Mouse (Mus musculus): ENCODE data around the gene Gm5565. TPM values are rescaled to one million over a fixed set of nuclear protein-coding genes. Genes with fewer than 3 reads are reported as not detected.
"Not testable (repeated sequence)": the region's sequence is repeated elsewhere in the genome, so short reads cannot be mapped to it uniquely, and the experiment has no call there.

The Gm5565 gene
- total RNA-seq (2022) = not detected

DNA sequence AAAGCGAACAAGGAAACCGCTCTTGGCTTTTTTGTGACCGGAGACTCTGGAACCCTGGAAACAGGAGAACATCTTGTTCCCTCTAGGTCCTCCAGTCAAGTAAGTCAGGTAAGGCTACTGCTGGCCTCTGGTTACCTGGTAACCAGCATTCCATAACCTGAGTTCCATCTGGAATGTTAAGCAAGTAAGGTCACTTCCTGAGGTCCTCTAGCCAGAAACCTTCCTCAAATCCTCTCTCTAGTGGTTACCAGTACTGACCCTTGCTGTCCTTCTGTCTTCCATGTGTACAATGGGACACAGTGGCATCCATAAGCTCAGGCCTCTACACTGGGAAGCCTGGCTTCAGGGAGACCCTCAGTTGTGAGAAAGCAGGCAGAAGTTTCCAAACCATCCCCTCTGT is at the start of gene Gm5565:
Gene Gm5565, minus strand, starts transcription at position 101 of the 400 bp plus-strand sequence.
- DNase-seq (ENCODE audit: low spot score in 2 of 2) = not testable (repeated sequence)

DNA sequence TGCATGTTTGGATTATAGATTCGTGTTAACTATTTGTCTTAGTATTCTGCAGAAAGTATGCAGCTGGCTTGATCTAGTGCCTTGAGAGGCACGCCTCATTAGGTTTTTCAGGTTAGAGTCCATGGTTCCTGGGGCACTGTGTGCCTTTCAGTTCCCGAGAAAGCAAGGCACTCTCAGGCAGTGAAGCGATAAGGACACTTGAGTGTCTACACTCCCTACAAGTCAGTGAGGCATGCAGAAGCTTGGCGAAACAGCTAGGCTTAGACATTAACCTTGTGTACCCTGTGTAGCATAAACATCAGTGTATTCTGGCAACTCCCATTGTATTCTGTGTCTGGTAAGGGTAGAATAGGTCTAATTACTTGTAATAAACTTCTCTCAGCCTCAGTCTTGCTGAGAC is 45.2 kb upstream of the Gm5565 start:
- DNase-seq (ENCODE audit: low spot score in 2 of 2) = no peak

DNA sequence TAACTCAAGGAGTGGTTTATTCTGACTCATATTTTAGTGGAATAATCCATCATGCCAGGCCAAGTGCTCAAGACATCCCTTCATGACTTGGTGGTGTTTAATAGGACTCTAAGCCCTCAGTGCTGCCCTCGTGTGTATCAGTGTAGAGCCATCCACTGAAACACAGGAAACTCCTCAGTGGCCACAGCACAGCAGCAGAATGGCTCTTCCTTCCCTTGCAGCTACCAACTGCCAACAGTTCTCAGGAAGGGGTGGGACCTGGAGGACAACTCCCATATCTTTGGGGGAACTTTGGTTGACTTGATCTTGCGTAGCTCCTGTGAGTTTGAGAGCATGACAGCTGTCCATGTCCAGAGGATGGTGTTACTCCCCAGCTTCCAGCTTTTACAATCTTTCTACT is 43.6 kb upstream of the Gm5565 start:
- DNase-seq (ENCODE audit: low spot score in 2 of 2) = no peak

DNA sequence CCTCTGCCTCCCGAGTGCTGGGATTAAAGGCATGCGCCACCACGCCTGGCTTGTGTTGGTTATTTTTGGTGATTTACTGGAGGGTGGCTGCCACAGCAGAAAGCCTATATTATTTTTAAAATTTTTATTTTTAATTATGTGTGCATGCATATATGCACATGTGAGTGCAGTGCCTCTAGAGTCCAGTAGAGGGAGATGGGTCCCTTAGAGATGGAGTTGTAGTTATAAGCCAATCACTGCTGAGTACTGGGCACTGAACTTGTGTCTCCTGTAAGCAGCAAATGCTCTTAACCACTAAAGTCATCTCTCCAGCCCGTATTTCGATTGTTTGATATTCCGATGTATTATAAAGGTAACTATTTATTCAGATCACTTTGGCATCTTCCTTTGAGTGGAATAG is 40.2 kb upstream of the Gm5565 start:
- no peak for DNase-seq (ENCODE audit: low spot score in 2 of 2)

DNA sequence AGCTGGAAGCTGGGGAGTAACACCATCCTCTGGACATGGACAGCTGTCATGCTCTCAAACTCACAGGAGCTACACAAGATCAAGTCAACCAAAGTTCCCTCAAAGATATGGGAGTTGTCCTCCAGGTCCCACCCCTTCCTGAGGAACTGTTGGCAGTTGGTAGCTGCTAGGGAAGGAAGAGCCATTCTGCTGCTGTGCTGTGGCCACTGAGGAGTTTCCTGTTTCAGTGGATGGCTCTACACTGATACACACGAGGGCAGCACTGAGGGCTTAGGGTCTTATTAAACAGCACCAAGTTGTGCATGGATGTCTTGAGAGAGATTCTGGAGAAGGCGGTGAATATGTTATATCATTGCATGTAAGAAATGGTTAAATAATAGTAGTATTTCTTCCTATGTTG is 39.2 kb upstream of the Gm5565 start:
- no peak for DNase-seq (ENCODE audit: low spot score in 2 of 2)

DNA sequence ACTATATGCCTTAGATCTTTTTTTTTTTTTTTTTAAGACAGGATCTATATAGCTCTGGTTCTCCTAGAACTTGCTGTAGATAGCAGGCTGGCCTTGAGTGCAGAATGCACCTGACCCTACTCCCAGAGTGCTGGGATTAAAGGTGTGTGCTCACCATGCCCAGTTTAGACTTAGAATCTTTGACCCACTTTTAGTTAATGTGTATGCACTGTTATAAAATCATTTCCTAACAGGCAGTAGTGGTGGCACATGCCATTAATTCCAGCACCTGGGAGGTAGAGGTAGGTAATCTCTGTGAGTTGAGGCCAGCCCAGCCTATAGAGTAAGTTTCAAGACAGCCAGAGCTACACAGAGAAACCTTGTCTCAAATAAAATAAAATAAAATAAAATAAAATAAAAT is 38.7 kb upstream of the Gm5565 start:
- no peak for DNase-seq (ENCODE audit: low spot score in 2 of 2)

DNA sequence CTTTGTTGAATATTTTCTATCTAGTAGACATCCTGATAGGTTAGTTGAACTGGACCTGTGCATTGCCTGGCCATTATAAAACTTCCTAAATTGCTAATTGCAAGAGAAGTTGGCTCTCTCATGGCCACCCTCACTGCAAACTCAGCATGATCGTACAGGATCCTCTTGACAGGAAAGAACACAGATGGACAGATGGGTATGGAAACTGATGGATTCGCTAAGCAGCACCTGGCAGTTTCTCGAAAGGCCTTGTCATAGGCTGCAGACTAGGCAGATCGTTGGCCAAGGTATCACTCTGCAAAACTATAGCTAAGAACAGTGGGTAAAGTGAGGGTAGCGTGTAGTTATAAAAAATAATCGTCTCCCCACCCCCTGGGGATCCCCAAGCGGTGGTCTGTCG is 33.0 kb upstream of the Gm5565 start:
- DNase-seq (ENCODE audit: low spot score in 2 of 2) = no peak

DNA sequence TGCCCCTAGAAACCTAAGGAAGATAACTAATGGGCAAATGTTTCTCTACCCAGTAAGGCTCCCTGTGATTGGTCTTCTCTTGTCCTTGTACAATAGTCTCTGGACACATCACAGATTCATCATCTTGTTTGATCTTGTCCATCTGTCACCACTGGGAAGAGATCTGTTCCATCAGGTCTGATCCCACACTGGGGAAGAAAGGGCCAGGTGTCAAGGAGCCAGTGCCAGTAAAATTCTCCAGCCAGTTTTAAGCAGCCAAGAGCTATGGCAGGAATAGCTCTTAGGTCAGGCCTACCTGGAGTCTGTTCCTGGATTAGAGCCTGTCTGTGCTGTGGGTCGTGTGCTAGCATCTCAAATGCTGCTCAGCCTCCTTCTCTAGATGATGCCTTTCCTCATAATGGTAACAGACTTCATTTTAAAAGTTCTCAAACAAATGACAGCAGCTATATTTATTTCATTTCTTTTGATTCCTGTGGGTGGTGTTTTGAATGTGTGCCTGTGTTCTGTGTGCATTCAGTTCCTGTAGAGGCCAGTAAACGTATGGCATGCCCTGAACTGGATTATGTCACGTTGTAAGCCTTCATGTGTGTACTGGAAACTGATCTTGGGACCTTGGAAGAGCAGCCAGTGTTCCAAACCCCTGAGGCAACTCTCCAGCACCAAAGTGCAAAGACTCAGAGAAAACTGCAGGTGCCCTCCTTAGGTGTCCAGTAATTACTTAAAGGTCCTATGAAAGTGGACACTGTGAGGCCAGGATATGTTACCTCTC is 30.3 kb upstream of the Gm5565 start:
- DNase-seq (ENCODE audit: low spot score in 2 of 2) = no peak

DNA sequence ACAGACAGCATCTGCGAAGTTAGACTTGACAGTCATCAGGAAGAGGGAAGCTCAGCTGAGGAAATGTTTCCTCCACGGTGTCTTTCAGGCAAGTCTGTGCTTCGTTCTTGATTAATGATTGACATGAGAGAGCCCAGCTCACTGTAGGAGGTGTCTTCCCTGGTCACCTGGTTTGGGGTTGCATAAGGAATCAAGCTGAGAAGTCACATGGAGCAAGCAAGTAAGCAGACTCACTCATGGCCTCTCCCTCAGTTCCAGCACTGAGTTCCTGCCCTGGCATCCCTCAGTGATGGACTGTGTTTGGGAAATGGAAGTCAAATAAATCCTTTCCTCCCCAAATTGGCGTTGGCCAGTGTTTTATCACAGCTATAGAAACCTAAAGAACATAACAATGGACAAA is 29.8 kb upstream of the Gm5565 start:
- no peak for DNase-seq (ENCODE audit: low spot score in 2 of 2)

DNA sequence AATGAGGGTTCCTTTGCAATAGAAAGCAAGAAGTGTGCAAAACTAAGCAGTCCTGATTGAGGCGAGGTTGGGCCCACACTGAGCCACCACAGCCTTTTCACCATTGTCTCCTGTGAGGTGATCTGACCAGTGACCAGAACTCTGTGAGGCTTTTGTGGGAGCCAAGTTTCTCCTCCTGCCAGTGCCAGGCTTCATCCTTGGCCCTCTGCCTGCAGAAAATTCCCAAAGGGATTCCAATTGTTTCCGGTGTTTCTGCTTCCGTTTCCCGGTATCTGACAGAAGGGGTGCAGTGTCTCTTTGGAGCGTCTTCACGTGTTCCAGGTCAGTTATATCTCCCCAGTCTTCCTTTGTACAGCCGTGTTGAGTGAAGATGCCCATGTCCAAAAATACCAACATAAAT is 28.4 kb upstream of the Gm5565 start:
- no peak for DNase-seq (ENCODE audit: low spot score in 2 of 2)

DNA sequence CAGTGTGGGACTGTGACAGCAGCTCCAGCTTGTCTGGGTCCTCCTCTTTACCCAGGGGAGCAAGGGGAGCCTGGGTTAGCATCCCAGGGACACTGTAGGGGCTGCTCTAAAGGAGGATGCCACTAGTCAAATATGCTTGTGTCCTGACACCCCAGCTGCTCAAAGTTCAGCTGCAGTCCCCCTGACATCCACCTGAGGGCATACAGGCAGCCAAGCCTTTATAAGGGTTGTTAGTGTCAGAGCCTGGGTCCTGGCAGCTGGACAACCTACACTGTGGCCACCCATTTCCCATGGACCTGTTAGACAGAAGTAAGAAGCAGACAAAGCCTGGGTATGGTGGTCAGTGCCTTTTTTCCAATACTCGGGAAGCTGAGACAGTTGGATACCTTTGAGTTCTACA is 27.8 kb upstream of the Gm5565 start:
- DNase-seq (ENCODE audit: low spot score in 2 of 2) = no peak

DNA sequence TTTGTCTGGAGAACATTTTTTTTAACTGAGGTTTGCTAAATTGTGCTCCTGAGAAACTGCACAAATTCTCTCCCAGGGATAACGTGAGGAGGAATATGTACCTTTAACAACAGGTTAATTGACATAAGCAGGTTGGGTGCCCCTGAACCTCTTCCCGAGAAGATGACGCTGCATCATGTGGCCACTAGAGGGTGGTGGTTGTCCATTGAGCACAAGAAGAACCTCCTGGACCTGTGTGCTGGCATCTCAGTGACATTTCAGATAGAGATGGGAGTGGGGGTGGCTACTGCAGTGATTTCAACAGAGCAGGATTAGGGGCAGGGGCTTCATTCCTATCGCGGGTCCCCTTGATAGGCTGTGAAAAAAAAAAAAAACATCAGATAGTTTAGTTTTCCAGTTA is 27.1 kb upstream of the Gm5565 start:
- DNase-seq (ENCODE audit: low spot score in 2 of 2) = peak; percentile 22 to 61

DNA sequence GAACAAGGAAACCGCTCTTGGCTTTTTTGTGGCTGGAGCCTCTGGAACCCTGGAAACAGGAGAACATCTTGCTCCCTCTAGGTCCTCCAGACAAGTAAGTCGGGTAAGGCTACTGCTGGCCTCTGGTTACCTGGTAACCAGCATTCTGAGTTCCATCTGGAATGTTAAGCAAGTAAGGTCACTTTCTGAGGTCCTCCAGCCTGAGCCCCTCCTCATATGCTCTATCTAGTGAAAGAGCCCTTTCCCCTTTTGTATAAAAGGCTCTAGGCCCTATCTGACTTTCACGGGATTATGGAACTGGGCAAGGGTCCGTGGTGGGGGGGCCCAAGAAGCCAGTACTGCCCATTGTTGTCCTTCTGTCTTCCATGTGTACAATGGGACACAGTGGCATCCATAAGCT is 24.9 kb upstream of the Gm5565 start, which contains the start of gene 1700001J03Rik:
Gene 1700001J03Rik, minus strand, starts transcription at position 101 of the 400 bp plus-strand sequence.
- not testable (repeated sequence) for DNase-seq (ENCODE audit: low spot score in 2 of 2)

DNA sequence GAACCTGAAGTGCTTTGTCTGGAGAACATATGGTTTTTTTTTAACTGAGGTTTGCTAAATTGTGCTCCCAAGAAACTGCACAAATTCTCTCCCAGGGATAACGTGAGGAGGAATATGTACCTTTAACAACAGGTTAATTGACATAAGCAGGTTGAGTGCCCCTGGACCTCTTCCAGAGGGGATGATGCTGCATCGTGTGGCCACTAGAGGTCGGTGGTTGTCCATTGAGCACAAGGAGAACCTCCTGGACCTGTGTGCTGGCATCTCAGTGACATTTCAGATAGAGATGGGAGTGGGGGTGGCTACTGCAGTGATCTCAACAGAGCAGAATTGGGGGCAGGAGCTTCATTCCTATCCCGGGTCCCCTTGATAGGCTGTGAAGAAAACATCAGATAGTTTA is 12.4 kb upstream of the Gm5565 start:
- not testable (repeated sequence) for DNase-seq (ENCODE audit: low spot score in 2 of 2)

DNA sequence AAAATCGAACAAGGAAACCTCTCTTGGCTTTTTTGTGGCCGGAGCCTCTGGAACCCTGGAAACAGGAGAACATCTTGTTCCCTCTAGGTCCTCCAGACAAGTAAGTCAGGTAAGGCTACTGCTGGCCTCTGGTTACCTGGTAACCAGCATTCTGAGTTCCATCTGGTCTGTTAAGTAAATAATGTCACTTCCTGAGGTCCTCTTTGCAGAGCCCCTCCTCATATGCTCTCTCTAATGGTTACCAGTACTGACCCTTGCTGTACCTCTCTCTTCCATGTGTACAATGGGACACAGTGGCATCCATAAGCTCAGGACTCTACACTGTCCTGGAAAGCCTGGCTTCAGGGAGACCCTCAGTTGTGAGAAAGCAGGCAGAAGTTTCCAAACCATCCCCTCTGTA is 10.3 kb upstream of the Gm5565 start, which contains the start of gene Gm6309:
Gene Gm6309, minus strand, starts transcription at position 101 of the 400 bp plus-strand sequence.
- not testable (repeated sequence) for DNase-seq (ENCODE audit: low spot score in 2 of 2)

DNA sequence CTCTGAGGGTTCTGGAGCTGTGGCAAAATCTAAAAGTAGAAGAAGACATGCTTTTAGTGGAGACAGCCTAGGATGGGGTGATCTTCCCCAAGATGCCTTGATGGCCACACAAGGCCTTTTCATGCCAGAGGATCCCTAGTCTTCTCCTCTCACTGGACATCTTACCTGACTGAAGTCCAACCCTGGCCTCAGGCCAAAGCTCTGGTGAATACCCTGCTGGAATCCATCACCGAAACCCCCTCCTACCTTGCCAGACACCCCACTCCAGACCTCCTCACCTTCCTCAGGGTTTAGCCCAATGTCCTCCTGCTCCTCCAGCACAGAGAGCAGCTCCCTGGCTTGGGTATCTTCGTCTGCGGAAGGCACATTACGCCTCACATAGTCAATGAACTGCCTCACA is 2.0 kb downstream of the Gm5565 start:
- DNase-seq (ENCODE audit: low spot score in 2 of 2) = not testable (repeated sequence)

DNA sequence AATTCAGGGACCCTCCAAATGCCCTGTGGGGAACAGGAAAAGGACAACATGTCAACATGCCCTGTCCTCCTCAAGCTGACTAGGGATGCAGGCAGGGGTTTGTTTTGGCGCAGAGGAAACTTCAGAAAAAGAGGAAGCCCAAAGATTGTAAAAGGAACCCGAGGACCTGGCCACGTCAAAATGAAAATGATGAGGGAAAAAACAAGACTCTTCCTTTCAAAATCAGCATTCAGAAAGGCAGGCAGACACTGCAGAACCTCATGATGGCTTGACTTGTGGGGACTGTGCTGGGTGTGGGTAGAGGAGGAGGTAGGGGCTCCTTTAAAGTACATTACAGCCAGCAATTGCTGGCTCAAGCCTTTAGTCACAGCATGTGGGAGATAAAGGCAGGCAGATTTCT is 9.9 kb downstream of the Gm5565 start:
- DNase-seq (ENCODE audit: low spot score in 2 of 2) = no peak

DNA sequence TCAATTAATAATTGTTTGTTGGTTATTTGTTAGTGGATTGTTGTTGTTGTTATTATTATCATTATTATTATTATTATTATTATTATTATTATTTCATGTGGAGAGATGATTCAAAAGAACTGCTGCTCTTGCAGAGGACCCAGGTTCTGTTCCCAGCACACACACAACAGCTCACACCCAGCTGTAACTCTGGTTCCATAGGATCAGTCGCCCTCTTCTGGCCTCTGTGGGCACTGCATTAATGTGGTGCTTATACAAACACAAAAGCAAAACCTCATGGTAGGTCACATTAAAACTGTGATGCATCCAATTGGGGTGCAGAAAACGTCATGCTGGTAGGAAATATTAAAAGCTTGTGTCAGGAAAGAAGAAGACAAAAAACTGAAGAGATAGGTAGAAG is 12.4 kb downstream of the Gm5565 start:
- DNase-seq (ENCODE audit: low spot score in 2 of 2) = no peak

Other genes with a start within 250 kb of the Gm5565 start
- gene Cyp3a25, start 150.9 kb downstream of the Gm5565 start, total RNA-seq (2022) = not detected
- not detected for gene Cyp3a59, start 81.3 kb downstream of the Gm5565 start, total RNA-seq (2022)
- gene Gm6309, start 10.2 kb upstream of the Gm5565 start, total RNA-seq (2022) = not detected
- 1 to 10 TPM; 1.6 to 3.8 (median 2.2) TPM for gene 1700001J03Rik, start 24.8 kb upstream of the Gm5565 start, total RNA-seq (2022)
- 10 to 100 TPM; 61.5 to 72.1 (median 64.0) TPM for gene Rnf6, start 61.0 kb upstream of the Gm5565 start, total RNA-seq (2022)
- 10 to 100 TPM; 37.7 to 47.3 (median 42.7) TPM for gene Cdk8, start 70.7 kb upstream of the Gm5565 start, total RNA-seq (2022)
- 100 to 1,000 TPM in 1 of 4 experiments, 10 to 100 TPM in 3; 92.2 to 101 (median 96.8) TPM for gene Wasf3, start 224.4 kb upstream of the Gm5565 start, total RNA-seq (2022)

Data from layer of hippocampus, adult 8-10 months (tissue).